Comparison of ENCODE assay signal across 23 mouse cellular contexts in genomic region chr16:42612011-42612410, GRCm38 (mm10).
DNase-seq lines count a peak whose midpoint lies in the region; ATAC-seq lines count a peak whose summit lies in the region.
"Had no signal": no experiment of that assay in that cellular context is flagged by ENCODE, and none has a peak within 500 bp of the region (broad histone marks: within the 10 kb centered on the region; RNA-seq: fewer than 3 reads in every experiment).

No protein-coding gene starts in this region.

- no peaks in the 10 kb centered on the region for H3K9me3 ChIP-seq in forebrain, embryonic 11.5 days (ENCODE audit: control insufficient read depth, low read length)

- no peak overlapping the region for H3K4me3 ChIP-seq in forebrain, embryonic 11.5 days (ENCODE audit: low read depth, low read length)

- H3K36me3 ChIP-seq in forebrain, embryonic 11.5 days (ENCODE audit: control insufficient read depth, insufficient read depth, low read length): no peaks in the 10 kb centered on the region
- H3K36me3 ChIP-seq: G1E had no signal

- no peaks in the 10 kb centered on the region for H3K4me1 ChIP-seq in forebrain, embryonic 11.5 days (replicated peaks; ENCODE audit: control insufficient read depth, insufficient read depth, low read length)

- peak; percentile 35; the same call in 1 of the 2 replicates for ATAC-seq in frontal cortex, adult (ENCODE audit: low TSS enrichment)
- no peak for ATAC-seq in forebrain, embryonic 11.5 days (replicated peaks; ENCODE audit: low FRiP score)
- ATAC-seq: activated CD4-positive, CD25-positive, alpha-beta regulatory T cell, adult 4 months; CD4-positive, CD25-positive, alpha-beta regulatory T cell, adult 4 months; Patski had no signal

- H3K9ac ChIP-seq in forebrain, embryonic 11.5 days (ENCODE audit: low read length): no peak overlapping the region

- DNase-seq in frontal cortex, postnatal 10 days (ENCODE audit: low spot score in 2 of 2): no peak
- DNase-seq in right cerebral cortex, adult 18-20 months: peak; percentile 7
- no peak for DNase-seq in right cerebral cortex, postnatal 4 days
- DNase-seq in brain, adult 2 months (ENCODE audit: low read depth, low spot score): peak; percentile 61
- peak; percentile 29 for DNase-seq in telencephalon, adult 2 months (ENCODE audit: low read depth, low spot score)
- no peak for DNase-seq in adrenal gland, postnatal 36 days
- DNase-seq in forebrain, embryonic 11.5 days (ENCODE audit: low spot score): no peak
- DNase-seq: adrenal gland, adult 2 months; adrenal gland, adult 8-10 months; adrenal gland, postnatal 10 days; adrenal gland, postnatal 14 days; adrenal gland, postnatal 25 days; B cell, adult 2 months; cerebellum, adult 11 months; cerebellum, adult 11-12 months; cerebellum, adult 18-20 months; cerebellum, adult 2 months had no signal

- no peak overlapping the region for H3K27ac ChIP-seq in forebrain, embryonic 11.5 days (ENCODE audit: low read depth, low read length)

- H3K4me2 ChIP-seq in forebrain, embryonic 11.5 days (ENCODE audit: low read depth, low read length, severe bottlenecking): no peak overlapping the region

- 86% methylated on average over 2 of the region's 2 CpGs for WGBS in forebrain, embryonic 11.5 days

- H3K27me3 ChIP-seq in forebrain, embryonic 11.5 days (ENCODE audit: control insufficient read depth, insufficient read depth, low read length): no peaks in the 10 kb centered on the region
- H3K27me3 ChIP-seq: CH12.LX had no signal

Comparison
In these comparisons a context has a peak if more than half of its experiments do, and no peak if none do; other contexts are left out.
1. DNase-seq: peak in right cerebral cortex, adult 18-20 months (single experiment), brain, adult 2 months (single experiment) and telencephalon, adult 2 months (single experiment); none in frontal cortex, postnatal 10 days (0 of 2), right cerebral cortex, postnatal 4 days (single experiment), adrenal gland, postnatal 36 days (0 of 2) and forebrain, embryonic 11.5 days (single experiment).